Mouse (Mus musculus) adrenal gland, postnatal 4 days (tissue): ENCODE measurements around the gene Skint11. TPM values are rescaled to one million over a fixed set of nuclear protein-coding genes. Genes with fewer than 3 reads are reported as not detected.
"Not testable (repeated sequence)": the region's sequence is repeated elsewhere in the genome, so short reads cannot be mapped to it uniquely, and the experiment has no call there.

ENCODE experiments used
- DNase-seq, 2 experiments: peaks; one replicate each; pipeline ENCODE4 v3.0.0; 2021 to 2022; ENCODE audit warnings: low spot score in 2 of 2, mixed read lengths in 2 of 2
- long read RNA-seq, 2 experiments: library from polyadenylated mRNA; stranded (forward); transcript quantifications; one replicate each; pipeline ENCODE4 v2.0.0; 2021
- total RNA-seq, 2 experiments: library from RNA; stranded (reverse); gene quantifications; 2 replicates each; pipeline ENCODE4 v1.2.3; 2021

Skint11 gene
- total RNA-seq = not detected
- long read RNA-seq, experiment 1 = 0 reads
- long read RNA-seq, experiment 2 = 0 reads

- no peak for DNase-seq
Observed at GRCm38 (mm10) chr4:114163084-114163483, at the start of gene Skint11. Skint11 (plus strand) TSS chr4:114163384.

- no peak for DNase-seq
Observed at GRCm38 (mm10) chr4:114161149-114161548, 2.0 kb upstream of the Skint11 start.

GRCm38 (mm10) chr4:114172898-114173297 is 9.7 kb downstream of the Skint11 start:
- DNase-seq = not testable (repeated sequence)

- not testable (repeated sequence) for DNase-seq
Observed at GRCm38 (mm10) chr4:114256906-114257305, 93.7 kb downstream of the Skint11 start.

Other genes with a start within 250 kb of the Skint11 start
- gene Skint5, start 163.9 kb upstream of the Skint11 start, total RNA-seq = not detected
- gene Trabd2b, start 243.3 kb downstream of the Skint11 start, total RNA-seq = 1 to 10 TPM; 1.9 to 7.2 TPM